Mouse (Mus musculus): ENCODE measurements around the gene Nucks1.
A peak's percentile ranks its signal among the peaks of the same experiment; 100 is the strongest.

Nucks1 gene

DNA sequence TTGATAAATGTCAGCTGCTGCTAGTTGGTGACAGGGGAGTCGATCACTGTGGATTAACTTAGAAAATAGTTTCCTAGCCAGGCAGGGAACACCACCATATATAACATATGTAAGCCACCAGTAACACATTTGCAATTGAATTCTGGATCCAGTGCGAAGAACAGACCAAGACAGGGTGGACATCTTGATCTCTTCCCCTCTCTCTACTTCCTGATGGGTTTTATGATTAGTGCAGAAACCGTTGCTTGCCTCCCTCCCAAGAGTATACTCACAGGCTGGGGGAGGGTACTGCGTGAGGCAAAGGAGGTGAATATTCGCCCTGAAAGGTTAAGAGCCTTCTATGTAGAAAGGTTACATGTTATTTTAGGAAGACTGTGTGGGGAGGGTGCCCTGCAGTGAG is 55.5 kb downstream of the Nucks1 start:
- no peak for DNase-seq (ENCODE audit: low spot score in 2 of 2)

DNA sequence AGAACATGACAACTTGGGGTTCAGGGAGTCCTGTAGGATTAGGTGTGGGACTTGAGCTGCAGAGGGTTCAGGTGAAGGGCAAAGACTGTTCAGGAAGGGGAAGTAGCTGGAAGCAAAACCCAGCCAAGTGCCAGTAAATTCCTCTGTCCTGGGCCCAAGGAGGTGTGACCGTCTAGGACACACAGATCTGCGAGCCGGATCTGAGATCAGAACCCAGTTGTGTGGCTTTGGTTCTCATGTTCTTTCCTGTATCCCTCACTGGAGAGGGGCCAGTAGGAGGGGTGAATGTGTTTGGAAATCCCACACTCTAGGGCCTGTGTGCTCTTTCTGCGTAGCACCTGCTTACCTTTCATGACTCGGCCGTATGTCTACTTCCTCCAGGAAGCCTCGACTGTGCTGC is 57.0 kb downstream of the Nucks1 start:
- no peak for DNase-seq (ENCODE audit: low spot score in 2 of 2)

DNA sequence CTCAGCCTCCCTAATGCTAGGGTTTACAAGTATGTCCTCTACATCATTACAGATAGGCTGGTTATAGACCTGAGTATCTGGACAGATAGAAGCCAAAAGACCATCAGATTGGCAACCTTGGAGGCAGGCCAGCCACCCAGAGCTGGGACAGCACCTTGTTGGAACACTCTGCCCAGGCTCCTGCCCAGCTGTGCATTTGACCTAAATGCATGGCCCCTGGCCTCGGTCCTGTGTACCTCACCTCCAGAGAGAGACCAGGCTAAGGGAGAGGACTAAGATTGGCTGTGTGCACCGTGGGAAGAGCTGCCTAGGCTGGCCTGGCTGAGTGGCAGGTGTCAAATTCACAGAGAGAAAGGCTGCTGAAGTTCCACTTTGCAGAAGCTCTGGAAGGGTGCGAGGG is 58.2 kb downstream of the Nucks1 start:
- DNase-seq (ENCODE audit: low spot score in 2 of 2), result no peak

DNA sequence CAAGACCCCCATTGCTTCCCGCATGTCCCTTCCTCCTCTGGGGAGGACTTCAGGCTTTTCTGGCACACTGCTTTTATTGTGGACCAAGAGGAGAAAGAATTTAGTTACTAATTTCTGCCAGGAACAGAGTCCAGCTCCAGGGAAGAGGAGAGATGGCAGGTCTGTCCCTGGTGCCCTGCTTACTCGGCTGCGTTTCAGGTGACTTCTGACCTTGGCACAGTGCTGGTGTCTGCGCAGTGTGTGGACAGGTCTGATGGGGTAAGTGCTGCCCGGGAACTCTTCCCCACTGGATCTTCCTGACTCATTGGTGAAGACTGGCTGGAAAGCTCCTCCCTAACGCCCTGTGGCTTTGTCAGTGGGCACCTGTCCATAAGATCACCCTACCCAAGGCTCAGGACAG is 58.6 kb downstream of the Nucks1 start:
- no peak for DNase-seq (ENCODE audit: low spot score in 2 of 2)

DNA sequence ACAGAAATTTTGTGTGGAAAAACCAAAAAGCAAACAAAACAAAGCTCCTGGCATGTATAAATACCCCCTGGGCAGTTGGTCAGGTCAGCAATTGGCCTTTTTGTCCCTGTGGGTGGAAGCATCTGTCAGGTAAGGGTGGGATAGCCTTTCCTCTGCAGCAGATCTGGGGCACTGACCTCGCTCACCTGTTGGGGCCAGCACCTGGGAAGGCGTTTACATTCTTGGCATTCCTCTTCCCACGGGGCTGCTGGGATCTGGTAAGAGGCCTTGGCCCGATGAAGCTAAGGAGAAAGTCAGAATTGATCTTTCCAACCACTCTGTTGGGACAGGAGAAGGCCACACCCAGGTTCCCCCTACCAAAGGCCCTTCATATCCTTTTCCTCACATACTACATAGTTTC is 59.5 kb downstream of the Nucks1 start:
- DNase-seq (ENCODE audit: low spot score in 2 of 2), result no peak

DNA sequence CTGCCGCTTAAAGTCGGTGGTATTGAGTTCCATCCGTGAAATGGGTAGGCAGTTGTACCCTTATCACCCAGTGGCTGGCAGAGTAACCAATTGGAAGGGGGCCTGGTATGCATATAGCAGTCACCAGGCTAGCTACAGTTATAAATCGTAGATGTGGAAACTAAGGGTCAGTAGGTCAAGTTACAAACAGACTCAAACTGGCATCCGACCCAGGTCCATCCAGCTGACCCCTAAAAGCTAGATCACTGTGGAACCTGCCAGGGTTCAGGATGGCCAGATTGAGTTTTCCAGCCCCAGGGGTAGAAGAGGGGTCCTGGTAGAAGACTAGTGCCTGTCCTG is 60.0 kb downstream of the Nucks1 start:
- no peak for DNase-seq (ENCODE audit: low spot score in 2 of 2)

DNA sequence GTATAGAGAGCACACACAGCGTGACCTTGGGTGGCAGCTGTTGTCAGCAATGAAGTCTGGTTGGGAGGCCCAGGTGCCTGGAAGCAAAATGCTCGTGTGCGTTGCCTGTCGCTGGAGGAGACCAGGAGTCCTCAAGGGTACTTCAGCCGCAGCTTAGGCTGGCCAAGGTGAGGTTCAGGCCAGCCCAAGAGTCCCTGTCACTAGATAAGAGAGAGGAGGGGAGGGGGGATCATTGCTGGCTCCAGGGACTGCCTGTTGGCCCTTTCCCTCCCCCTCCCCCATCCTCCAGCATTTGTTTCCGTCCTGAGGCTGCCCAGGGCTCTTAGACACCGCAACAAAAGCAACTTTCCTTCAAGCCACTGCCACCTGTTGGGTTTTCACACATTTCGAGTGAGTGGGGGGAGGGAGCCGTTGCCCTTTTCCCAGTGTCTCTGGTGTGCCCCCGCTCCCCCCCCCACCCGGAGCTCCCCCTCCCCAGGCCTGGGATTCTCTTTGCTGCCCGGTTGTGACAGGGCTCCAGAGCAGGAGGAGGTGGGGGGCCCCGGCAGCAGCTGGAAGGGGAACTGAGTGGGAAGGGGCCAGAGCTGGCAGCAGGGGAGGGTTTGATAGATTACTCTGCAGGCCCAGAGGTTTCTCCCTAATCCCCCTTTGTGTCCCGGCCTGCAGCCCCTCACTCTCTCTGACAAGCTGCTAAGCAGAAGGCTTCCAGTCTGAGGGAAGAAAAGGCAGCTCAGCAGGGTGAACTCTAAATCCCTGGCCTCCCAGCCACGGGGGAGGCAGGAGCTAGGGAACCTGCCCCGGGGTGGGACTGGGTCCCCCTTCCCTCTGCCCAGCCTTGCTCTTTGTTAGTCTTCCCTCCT is 60.6 kb downstream of the Nucks1 start:
- no peak for DNase-seq (ENCODE audit: low spot score in 2 of 2)

DNA sequence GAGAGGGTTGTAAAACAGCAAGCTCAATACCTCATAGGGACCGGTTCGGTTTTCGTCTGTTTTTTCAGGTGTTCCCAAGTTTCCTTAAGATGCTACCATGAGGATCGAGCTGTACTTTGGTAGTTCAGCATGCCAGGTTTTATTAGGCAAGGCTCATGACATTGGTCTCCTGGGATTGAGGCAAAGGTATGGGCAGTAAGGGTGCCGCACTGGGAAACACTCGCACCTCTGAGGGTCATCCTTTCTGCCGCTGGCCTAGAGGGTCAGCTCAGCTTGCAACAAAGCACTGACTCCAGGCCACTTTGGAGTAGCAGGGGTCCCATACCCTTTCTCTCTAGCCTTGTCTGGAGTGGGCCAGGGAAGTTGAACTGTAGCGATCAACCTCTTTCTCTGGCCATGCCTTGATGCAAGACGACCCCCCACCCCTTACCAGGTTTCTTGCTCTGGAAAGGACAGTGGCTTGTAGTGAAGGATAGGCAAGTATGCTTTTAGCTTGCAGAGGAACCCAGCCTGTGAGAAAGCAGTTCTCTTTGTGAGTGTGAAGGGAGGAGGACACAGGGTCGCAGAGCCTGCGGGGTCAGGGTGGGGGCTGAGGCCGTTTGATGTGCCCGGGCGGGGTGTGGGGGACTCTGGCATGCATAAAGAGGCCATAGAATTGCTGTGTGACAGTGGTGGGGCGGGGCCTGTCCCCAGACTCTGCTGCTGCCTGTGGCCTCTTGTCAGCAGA is 61.6 kb downstream of the Nucks1 start:
- no peak for DNase-seq (ENCODE audit: low spot score in 2 of 2)

DNA sequence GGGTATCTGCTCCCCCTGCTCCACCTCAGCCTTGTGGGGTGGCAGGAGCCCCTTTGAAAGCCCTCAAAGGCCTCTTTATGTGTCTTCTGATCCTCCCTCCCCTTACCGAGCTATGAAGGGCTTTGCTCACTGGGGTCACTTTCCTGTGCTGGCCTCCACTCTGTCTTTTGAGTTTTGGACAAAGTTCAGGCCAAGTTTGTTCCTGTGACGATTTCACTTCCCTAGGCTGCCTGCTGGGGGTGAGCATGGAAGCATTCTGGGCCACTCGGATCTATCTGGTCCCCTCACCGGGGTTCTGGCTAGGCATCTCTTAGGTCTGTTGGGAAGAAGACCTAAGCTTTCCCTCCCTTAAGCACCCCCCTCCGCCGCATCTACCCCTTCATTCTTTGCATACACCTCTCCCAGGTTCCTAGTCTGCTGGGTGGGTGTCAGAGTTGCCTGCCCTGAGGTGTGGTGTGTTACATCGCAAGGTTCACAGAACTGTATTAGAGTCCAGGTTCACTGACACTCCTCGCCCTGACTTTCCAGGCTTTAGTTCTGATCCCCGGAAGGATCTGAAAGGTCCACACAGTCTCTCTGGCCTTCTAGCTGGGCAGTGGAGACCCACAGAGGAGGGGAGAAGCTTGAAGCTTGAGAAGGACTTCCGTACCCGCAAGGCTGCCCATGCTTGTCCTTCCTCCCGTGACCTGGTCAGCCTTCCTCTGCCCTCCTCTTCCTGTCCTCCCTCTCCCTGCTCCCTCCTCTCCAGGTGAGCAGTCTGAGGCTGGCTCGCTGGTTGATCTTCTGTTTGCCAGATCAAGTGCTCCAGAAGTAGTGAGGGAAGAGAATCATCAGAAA is 62.4 kb downstream of the Nucks1 start:
- no peak for DNase-seq (ENCODE audit: low spot score in 2 of 2)

DNA sequence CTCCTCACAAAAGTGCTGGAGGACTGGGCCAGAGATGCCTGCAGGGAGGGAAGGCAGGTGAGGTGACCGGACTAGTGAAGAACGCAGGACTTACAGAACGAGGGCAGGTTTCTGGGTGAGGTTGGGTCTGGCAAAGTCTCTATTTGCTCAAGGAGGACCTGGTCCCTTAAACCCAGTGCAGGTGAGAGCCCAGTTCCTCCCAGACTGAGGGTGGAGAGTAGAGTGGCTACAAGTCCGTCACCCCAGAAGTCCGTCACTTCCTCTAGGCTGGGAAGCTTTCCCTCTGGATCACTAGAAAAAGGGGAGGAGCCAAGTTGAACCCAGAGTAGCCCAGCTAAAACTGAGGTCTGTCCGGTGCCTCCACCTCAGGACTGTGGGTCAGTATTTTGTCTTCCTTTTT is 63.7 kb downstream of the Nucks1 start:
- DNase-seq (ENCODE audit: low spot score in 2 of 2), result no peak

DNA sequence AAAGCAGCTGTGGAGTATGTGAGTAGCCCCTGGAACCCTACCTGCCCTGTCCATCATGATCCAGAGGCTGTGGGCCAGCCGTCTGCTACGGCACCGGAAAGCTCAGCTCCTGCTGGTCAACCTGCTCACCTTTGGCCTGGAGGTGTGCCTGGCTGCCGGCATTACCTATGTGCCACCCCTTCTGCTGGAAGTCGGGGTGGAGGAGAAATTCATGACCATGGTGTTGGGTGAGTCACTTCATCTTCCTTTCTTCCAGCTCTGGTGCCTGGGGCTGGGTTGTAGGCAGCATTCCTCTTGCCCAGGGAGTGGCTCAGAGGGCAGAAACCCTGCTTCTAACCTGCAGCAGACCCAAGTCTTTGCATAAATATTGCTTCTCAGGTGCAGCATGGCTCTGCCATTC is 66.6 kb downstream of the Nucks1 start:
- DNase-seq (ENCODE audit: low spot score in 2 of 2), result no peak

DNA sequence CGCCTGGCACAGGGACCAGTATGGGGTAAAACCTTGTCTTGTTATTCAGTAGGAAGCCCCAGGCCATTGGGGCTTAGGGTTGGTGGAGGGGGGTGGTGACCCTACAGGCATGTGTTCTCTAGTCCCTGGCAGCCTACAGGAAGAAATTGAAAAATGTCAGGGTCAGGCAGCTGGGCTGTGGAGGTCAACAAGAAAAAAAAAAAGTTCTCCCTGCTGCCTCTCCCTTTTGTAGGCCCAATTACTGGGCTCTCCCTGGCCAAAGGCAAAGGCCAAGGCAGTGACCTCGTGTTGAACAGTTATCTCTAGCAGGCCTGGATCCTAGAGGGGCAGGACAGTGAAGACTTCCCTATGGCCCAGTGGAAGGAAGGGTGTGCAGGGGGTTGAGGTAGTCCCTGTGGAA is 70.1 kb downstream of the Nucks1 start:
- no peak for DNase-seq (ENCODE audit: low spot score in 2 of 2)

DNA sequence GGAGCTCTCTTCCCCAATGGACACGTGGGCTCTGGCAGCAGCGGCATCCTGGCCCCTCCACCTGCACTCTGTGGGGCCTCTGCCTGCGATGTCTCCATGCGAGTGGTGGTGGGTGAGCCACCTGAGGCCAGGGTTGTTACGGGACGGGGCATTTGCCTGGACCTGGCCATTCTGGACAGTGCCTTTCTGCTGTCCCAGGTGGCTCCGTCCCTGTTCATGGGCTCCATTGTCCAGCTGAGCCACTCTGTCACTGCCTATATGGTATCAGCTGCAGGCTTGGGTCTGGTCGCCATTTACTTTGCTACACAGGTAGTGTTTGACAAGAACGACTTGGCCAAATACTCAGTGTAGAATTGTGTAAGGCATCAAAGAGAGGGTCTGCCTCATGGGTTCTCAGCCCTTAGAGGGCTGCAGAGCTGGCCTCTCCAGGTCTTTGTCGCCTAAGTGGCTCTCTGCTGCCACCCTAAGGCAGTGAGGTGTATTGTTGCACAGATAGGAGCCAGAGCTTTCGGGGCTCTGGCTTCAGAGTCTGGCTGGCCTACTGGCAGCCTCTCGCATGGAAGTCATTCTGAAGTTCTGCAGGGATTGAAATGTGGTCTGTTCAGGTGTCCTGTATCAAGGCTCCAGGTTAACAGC is 71.2 kb downstream of the Nucks1 start:
- peak; percentile 23 to 75 for DNase-seq (ENCODE audit: low spot score in 2 of 2)

DNA sequence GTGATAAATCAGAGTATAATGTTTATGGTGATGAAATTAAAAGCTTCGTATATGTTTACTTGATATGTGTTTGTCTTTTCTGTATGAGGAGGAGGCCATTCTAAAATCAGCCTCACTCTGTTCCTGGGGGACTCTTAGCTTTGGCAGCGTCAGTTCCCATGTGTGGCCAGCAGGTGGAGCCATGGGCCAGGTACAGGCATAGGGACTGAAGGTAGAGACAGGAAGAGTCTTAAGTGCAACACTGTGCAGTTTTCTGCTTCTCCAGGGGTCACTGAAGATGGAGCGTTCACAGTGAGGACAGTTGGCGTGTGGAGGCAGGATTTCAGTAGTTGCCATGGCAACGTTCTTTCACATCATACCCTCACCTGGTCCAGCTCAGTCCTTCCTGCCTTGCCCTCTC is 72.6 kb downstream of the Nucks1 start:
- peak in 1 of 2 experiments; percentile 82 for DNase-seq (ENCODE audit: low spot score in 2 of 2)

DNA sequence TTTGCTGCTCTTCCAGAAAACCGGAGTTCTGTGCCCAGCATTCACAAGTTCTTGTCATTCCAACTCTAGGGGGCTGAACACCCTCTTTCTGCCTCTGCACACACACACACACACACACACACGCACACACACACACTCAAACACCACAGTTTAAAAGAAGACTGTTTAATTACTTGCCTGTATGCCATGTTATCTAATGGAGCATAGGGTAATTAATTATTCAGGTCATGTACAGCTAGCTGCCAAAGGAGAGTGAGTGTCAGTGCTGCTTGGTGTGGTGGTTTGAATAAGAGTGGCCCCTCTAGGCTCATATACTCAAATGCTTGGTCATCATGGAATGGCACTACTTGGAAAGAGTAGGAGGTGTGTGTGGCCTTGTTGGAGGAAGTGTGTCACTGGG is 73.5 kb downstream of the Nucks1 start:
- no peak for DNase-seq (ENCODE audit: low spot score in 2 of 2)

Measured in left cerebral cortex, adult 9 months (tissue).